Mouse (Mus musculus): ENCODE data around the gene Rnf227. TPM values are rescaled to one million over a fixed set of nuclear protein-coding genes. Genes with fewer than 3 reads are reported as not detected.

The Rnf227 gene
- total RNA-seq, 2 experiments from 2014 or later = 103 to 110 TPM

Other genes starting within 250 kb of the Rnf227 start
- 10 to 100 TPM; 70.1 to 89.0 TPM for gene Per1, start 245.2 kb upstream of the Rnf227 start, total RNA-seq (2021)
- gene Hes7, start 220.1 kb upstream of the Rnf227 start, total RNA-seq (2021) = under 1 TPM; 0.80 to 0.96 TPM
- under 1 TPM; 0.68 to 0.89 TPM for gene 9130213A22Rik, start 217.9 kb upstream of the Rnf227 start, total RNA-seq (2021)
- gene Aloxe3, start 214.6 kb upstream of the Rnf227 start, total RNA-seq (2021) = 1 to 10 TPM; 5.2 to 6.8 TPM
- 1 to 10 TPM; 4.0 to 7.2 TPM for gene Alox12b, start 183.5 kb upstream of the Rnf227 start, total RNA-seq (2021)
- gene Alox8, start 142.6 kb upstream of the Rnf227 start, total RNA-seq (2021) = 1 to 10 TPM; 6.0 to 8.2 TPM
- gene Gucy2e, start 103.4 kb upstream of the Rnf227 start, total RNA-seq (2021) = 1 to 10 TPM; 1.7 TPM
- gene Cntrob, start 16.7 kb upstream of the Rnf227 start, total RNA-seq (2021) = 10 to 100 TPM; 11.2 to 15.6 TPM
- gene Trappc1, start 16.5 kb upstream of the Rnf227 start, total RNA-seq (2021) = 10 to 100 TPM; 63.5 to 68.4 TPM
- gene Kcnab3, start 14.2 kb upstream of the Rnf227 start, total RNA-seq (2021) = 10 to 100 TPM; 23.3 to 24.4 TPM
- 100 to 1,000 TPM; 504 to 538 TPM for gene Chd3, start 28.9 kb downstream of the Rnf227 start, total RNA-seq (2021)
- gene Naa38, start 55.0 kb downstream of the Rnf227 start, total RNA-seq (2021) = 100 to 1,000 TPM; 100 to 116 TPM
- gene Cyb5d1, start 55.2 kb downstream of the Rnf227 start, total RNA-seq (2021) = 10 to 100 TPM; 40.8 to 43.6 TPM
- 1 to 10 TPM; 2.5 TPM for gene Tmem88, start 57.8 kb downstream of the Rnf227 start, total RNA-seq (2021)
- gene Kdm6b, start 73.2 kb downstream of the Rnf227 start, total RNA-seq (2021) = 10 to 100 TPM; 28.5 to 41.2 TPM
- gene Dnah2, start 208.6 kb downstream of the Rnf227 start, total RNA-seq (2021) = 1 to 10 TPM; 3.5 to 8.0 TPM
- gene Efnb3, start 219.7 kb downstream of the Rnf227 start, total RNA-seq (2021) = 100 to 1,000 TPM; 134 to 139 TPM
- gene Wrap53, start 239.8 kb downstream of the Rnf227 start, total RNA-seq (2021) = 10 to 100 TPM; 11.7 to 12.5 TPM
- 10 to 100 TPM; 24.3 to 29.8 TPM for gene Trp53, start 239.9 kb downstream of the Rnf227 start, total RNA-seq (2021)